Mouse (Mus musculus): ENCODE results near the gene Atxn7l3b.
"Not testable (repeated sequence)": the region's sequence is repeated elsewhere in the genome, so short reads cannot be mapped to it uniquely, and the experiment has no call there.

Atxn7l3b gene

GRCm38 (mm10) chr10:112928452-112929221, at the start of gene Atxn7l3b:
Gene Atxn7l3b, minus strand, starts transcription at chr10:112929001.
- peak; percentile 92 for DNase-seq (ENCODE audit: low spot score)

- DNase-seq (ENCODE audit: low spot score), result no peak
Observed at GRCm38 (mm10) chr10:112977586-112977985, 48.8 kb upstream of the Atxn7l3b start.

GRCm38 (mm10) chr10:112973286-112974026, 44.7 kb upstream of the Atxn7l3b start:
- no peak for DNase-seq (ENCODE audit: low spot score)

- DNase-seq (ENCODE audit: low spot score), result no peak
Observed at GRCm38 (mm10) chr10:112970002-112970589, 41.3 kb upstream of the Atxn7l3b start.

- no peak for DNase-seq (ENCODE audit: low spot score)
Observed at GRCm38 (mm10) chr10:112967578-112967977, 38.8 kb upstream of the Atxn7l3b start.

- DNase-seq (ENCODE audit: low spot score), result not testable (repeated sequence)
Observed at GRCm38 (mm10) chr10:112962216-112962615, 33.4 kb upstream of the Atxn7l3b start.

GRCm38 (mm10) chr10:112954140-112954539, 25.3 kb upstream of the Atxn7l3b start:
- DNase-seq (ENCODE audit: low spot score), result no peak

GRCm38 (mm10) chr10:112948453-112948852, 19.7 kb upstream of the Atxn7l3b start:
- DNase-seq (ENCODE audit: low spot score), result no peak

- no peak for DNase-seq (ENCODE audit: low spot score)
Observed at GRCm38 (mm10) chr10:112929222-112929615, 418 bp upstream of the Atxn7l3b start.

GRCm38 (mm10) chr10:112926961-112927360, 1.8 kb downstream of the Atxn7l3b start:
- no peak for DNase-seq (ENCODE audit: low spot score)

GRCm38 (mm10) chr10:112926271-112926670, 2.5 kb downstream of the Atxn7l3b start:
- DNase-seq (ENCODE audit: low spot score), result no peak

- DNase-seq (ENCODE audit: low spot score), result peak; percentile 61
Observed at GRCm38 (mm10) chr10:112916575-112917190, 12.1 kb downstream of the Atxn7l3b start.

- no peak for DNase-seq (ENCODE audit: low spot score)
Observed at GRCm38 (mm10) chr10:112900243-112900642, 28.6 kb downstream of the Atxn7l3b start.

GRCm38 (mm10) chr10:112899796-112900195, 29.0 kb downstream of the Atxn7l3b start:
- DNase-seq (ENCODE audit: low spot score), result no peak

GRCm38 (mm10) chr10:112896636-112897035, 32.2 kb downstream of the Atxn7l3b start:
- no peak for DNase-seq (ENCODE audit: low spot score)

- no peak for DNase-seq (ENCODE audit: low spot score)
Observed at GRCm38 (mm10) chr10:112893622-112894252, 35.1 kb downstream of the Atxn7l3b start.

GRCm38 (mm10) chr10:112884064-112884463, 44.7 kb downstream of the Atxn7l3b start:
- no peak for DNase-seq (ENCODE audit: low spot score)

GRCm38 (mm10) chr10:112883688-112884004, 45.2 kb downstream of the Atxn7l3b start:
- no peak for DNase-seq (ENCODE audit: low spot score)

- DNase-seq (ENCODE audit: low spot score), result no peak
Observed at GRCm38 (mm10) chr10:112882789-112883687, 45.8 kb downstream of the Atxn7l3b start.

- no peak for DNase-seq (ENCODE audit: low spot score)
Observed at GRCm38 (mm10) chr10:112882149-112882548, 46.7 kb downstream of the Atxn7l3b start.

Data from adipocyte (in vitro differentiated cells).